Mouse (Mus musculus) thymus, adult 2 months (tissue): ENCODE measurements around the gene Gtf2f2.

Experiments
- CTCF ChIP-seq: fragments of 200-500 bp; IDR thresholded peaks from 2 replicates; pipeline ENCODE4 v1.5.1; 2012; ENCODE audit warnings: mild to moderate bottlenecking, control low read depth, low read length, moderate library complexity, borderline replicate concordance; ENCODE audit not compliant: control insufficient read depth, poor library complexity, insufficient read depth; ENCODE audit errors: extremely low read depth
- POLR2A ChIP-seq: fragments of 200-500 bp; IDR thresholded peaks from 2 replicates; pipeline ENCODE4 v1.6.1; 2012; ENCODE audit warnings: mild to moderate bottlenecking, low read length, control low read depth, moderate library complexity; ENCODE audit not compliant: control insufficient read depth, poor library complexity, insufficient read depth; ENCODE audit errors: extremely low read depth

DNA sequence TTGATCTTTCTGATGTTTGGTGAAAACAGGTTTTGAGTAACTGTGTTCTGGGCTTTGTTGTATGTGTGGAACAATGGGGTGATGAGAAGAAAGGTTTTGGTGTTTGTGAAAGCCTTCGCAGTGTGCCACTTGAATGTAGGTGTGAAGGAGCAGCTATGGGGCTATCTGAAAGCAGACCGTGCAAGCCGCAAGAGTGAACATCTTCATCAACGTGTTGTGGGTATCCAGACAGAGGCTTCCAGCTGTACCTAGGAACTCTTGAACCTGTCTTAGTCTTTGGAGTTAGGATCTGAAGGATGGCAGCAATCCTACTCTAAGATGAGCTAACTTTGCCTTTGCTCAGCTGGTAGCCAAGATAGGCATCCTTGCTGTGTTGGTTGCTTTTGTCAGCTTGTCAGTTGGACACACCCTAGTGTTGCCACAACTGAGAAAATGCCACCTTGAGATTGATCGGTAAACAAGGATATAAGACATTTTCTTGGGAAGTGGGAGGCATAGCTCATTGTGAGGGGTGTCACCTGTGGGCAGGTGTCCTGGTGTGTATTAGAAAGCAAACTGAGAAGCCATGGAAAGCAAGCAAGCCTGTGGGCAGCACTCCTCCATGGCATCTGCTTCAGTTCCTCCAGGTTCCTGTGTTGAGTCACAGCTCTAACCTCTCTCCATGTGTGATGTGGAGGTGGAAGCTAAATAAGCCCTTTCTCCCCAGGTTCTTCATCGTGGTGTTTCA, 160.7 kb downstream of the Gtf2f2 start:
- TF ChIP-seq CTCF (no peak), POLR2A (no peak)
